Mouse (Mus musculus): Measurements from ENCODE around the gene Ywhag.

The Ywhag gene

GRCm38 (mm10) chr5:135934481-135935175 lies at the start of gene Ywhag:
Ywhag (minus strand) TSS chr5:135934616.
- DNase-seq (ENCODE audit: low spot score in 2 of 2), result peak; percentile 94 to 96

- DNase-seq (ENCODE audit: low spot score in 2 of 2), result no peak
Observed at GRCm38 (mm10) chr5:135982398-135982797, 48.0 kb upstream of the Ywhag start.

- DNase-seq (ENCODE audit: low spot score in 2 of 2), result no peak
Observed at GRCm38 (mm10) chr5:135979904-135980303, 45.5 kb upstream of the Ywhag start, which contains the start of gene Zp3. Zp3 (plus strand) TSS chr5:135980099.

GRCm38 (mm10) chr5:135979381-135979780 lies 45.0 kb upstream of the Ywhag start:
- DNase-seq (ENCODE audit: low spot score in 2 of 2), result no peak

- no peak for DNase-seq (ENCODE audit: low spot score in 2 of 2)
Observed at GRCm38 (mm10) chr5:135975893-135976668, 41.7 kb upstream of the Ywhag start.

- DNase-seq (ENCODE audit: low spot score in 2 of 2), result no peak
Observed at GRCm38 (mm10) chr5:135974365-135974764, 39.9 kb upstream of the Ywhag start, which contains the start of gene Ssc4d. Ssc4d (minus strand) TSS chr5:135974531.

GRCm38 (mm10) chr5:135971876-135972275 lies 37.5 kb upstream of the Ywhag start:
- DNase-seq (ENCODE audit: low spot score in 2 of 2), result no peak

GRCm38 (mm10) chr5:135970247-135970646 lies 35.8 kb upstream of the Ywhag start:
- no peak for DNase-seq (ENCODE audit: low spot score in 2 of 2)

GRCm38 (mm10) chr5:135968781-135969180 lies 34.4 kb upstream of the Ywhag start:
- DNase-seq (ENCODE audit: low spot score in 2 of 2), result peak in 1 of 2 experiments; percentile 31

- DNase-seq (ENCODE audit: low spot score in 2 of 2), result no peak
Observed at GRCm38 (mm10) chr5:135966866-135967265, 32.5 kb upstream of the Ywhag start.

- no peak for DNase-seq (ENCODE audit: low spot score in 2 of 2)
Observed at GRCm38 (mm10) chr5:135965501-135965930, 31.1 kb upstream of the Ywhag start.

- no peak for DNase-seq (ENCODE audit: low spot score in 2 of 2)
Observed at GRCm38 (mm10) chr5:135963280-135963627, 28.8 kb upstream of the Ywhag start.

GRCm38 (mm10) chr5:135962492-135963279 lies 28.3 kb upstream of the Ywhag start:
- peak; percentile 89 to 93 for DNase-seq (ENCODE audit: low spot score in 2 of 2)

GRCm38 (mm10) chr5:135962125-135962491 lies 27.7 kb upstream of the Ywhag start:
- no peak for DNase-seq (ENCODE audit: low spot score in 2 of 2)

- DNase-seq (ENCODE audit: low spot score in 2 of 2), result no peak
Observed at GRCm38 (mm10) chr5:135960909-135961635, 26.7 kb upstream of the Ywhag start.

- DNase-seq (ENCODE audit: low spot score in 2 of 2), result no peak
Observed at GRCm38 (mm10) chr5:135959911-135960310, 25.5 kb upstream of the Ywhag start.

- DNase-seq (ENCODE audit: low spot score in 2 of 2), result no peak
Observed at GRCm38 (mm10) chr5:135958367-135958766, 24.0 kb upstream of the Ywhag start.

- DNase-seq (ENCODE audit: low spot score in 2 of 2), result peak; percentile 72 to 85
Observed at GRCm38 (mm10) chr5:135957207-135957974, 23.0 kb upstream of the Ywhag start.

GRCm38 (mm10) chr5:135956300-135957206 lies 22.1 kb upstream of the Ywhag start:
- no peak for DNase-seq (ENCODE audit: low spot score in 2 of 2)

GRCm38 (mm10) chr5:135952830-135953229 lies 18.4 kb upstream of the Ywhag start:
- no peak for DNase-seq (ENCODE audit: low spot score in 2 of 2)

All from frontal cortex, postnatal 25 days (tissue).